Comparison of ENCODE assay signal across 23 mouse cellular contexts in genomic region chr17:14293617-14294016, GRCm38 (mm10). TPM values are rescaled to one million over a fixed set of nuclear protein-coding genes. Genes with fewer than 3 reads are reported as not detected.
A peak's percentile ranks its signal among the peaks of the same experiment; 100 is the strongest.
DNase-seq lines count a peak whose midpoint lies in the region; ATAC-seq and TF ChIP-seq lines count a peak whose summit lies in the region.
"Had no signal": no experiment of that assay in that cellular context is flagged by ENCODE, and none has a peak within 500 bp of the region (broad histone marks: within the 10 kb centered on the region; RNA-seq: fewer than 3 reads in every experiment).

No protein-coding gene starts in this region.

- H3K27ac ChIP-seq in kidney, embryonic 15.5 days = no peak overlapping the region
- peak overlapping the region; percentile 80 for H3K27ac ChIP-seq in small intestine, adult 2 months (ENCODE audit: insufficient read depth, low read depth, low read length)
- H3K27ac ChIP-seq in midbrain, embryonic 15.5 days = no peak overlapping the region
- H3K27ac ChIP-seq: embryonic facial prominence, embryonic 12.5 days; heart, embryonic 10.5 days; hindbrain, embryonic 10.5 days had no signal

- H3K9ac ChIP-seq in kidney, embryonic 15.5 days = no peak overlapping the region
- H3K9ac ChIP-seq in midbrain, embryonic 15.5 days = no peak overlapping the region
- H3K9ac ChIP-seq: embryonic facial prominence, embryonic 12.5 days had no signal

- H3K4me1 ChIP-seq in kidney, embryonic 15.5 days = no peaks in the 10 kb centered on the region
- peaks cover 13% of the 10 kb centered on the region; the same call in 1 of the 2 replicates for H3K4me1 ChIP-seq in small intestine, adult 2 months (ENCODE audit: control insufficient read depth, insufficient read depth, insufficient read length, low read length)
- H3K4me1 ChIP-seq in midbrain, embryonic 15.5 days = no peaks in the 10 kb centered on the region
- H3K4me1 ChIP-seq: embryonic facial prominence, embryonic 12.5 days; heart, embryonic 10.5 days; hindbrain, embryonic 10.5 days had no signal

- DNase-seq in kidney, adult 11 months = peak; percentile 56
- DNase-seq in testis, postnatal 14 days (ENCODE audit: low spot score) = peak; percentile 61
- DNase-seq in testis, postnatal 10 days (ENCODE audit: low spot score) = no peak
- peak; percentile 48 for DNase-seq in kidney, postnatal 14 days
- DNase-seq in heart, postnatal 4 days = no peak
- DNase-seq: adrenal gland, adult 8-10 months; adrenal gland, postnatal 36 days; B cell, adult 2 months; cerebellum, adult 11-12 months; cerebellum, adult 9-10 months; cerebellum, postnatal 25 days; gastrocnemius, postnatal 10 days; heart, adult 18-20 months; heart, postnatal 10 days had no signal

- WGBS in kidney, embryonic 15.5 days = 57% methylated on average over 5 of the region's 5 CpGs
- WGBS in small intestine, adult 2 months = 26% methylated on average over 5 of the region's 5 CpGs
- WGBS in midbrain, embryonic 15.5 days = 64% methylated on average over 5 of the region's 5 CpGs

- no peak for TF ChIP-seq CTCF in small intestine, adult 2 months (IDR thresholded peaks at IDR 0.05; ENCODE audit: extremely low read depth, insufficient read length, insufficient replicate concordance, low read depth, low read length)

- H3K36me3 ChIP-seq in kidney, embryonic 15.5 days = no peaks in the 10 kb centered on the region
- H3K36me3 ChIP-seq in small intestine, adult 2 months (ENCODE audit: control insufficient read depth, insufficient read depth, low read length) = no peaks in the 10 kb centered on the region
- no peaks in the 10 kb centered on the region for H3K36me3 ChIP-seq in midbrain, embryonic 15.5 days (replicated peaks)
- H3K36me3 ChIP-seq: embryonic facial prominence, embryonic 12.5 days; G1E; heart, embryonic 10.5 days; hindbrain, embryonic 10.5 days had no signal

- ATAC-seq in kidney, embryonic 15.5 days (replicated peaks; ENCODE audit: low FRiP score) = no peak
- no peak for ATAC-seq in midbrain, embryonic 15.5 days (replicated peaks)
- ATAC-seq: CD4-positive, CD25-positive, alpha-beta regulatory T cell, adult 4 months; forebrain, embryonic 16.5 days had no signal

- no peak for TF ChIP-seq POLR2A in small intestine, adult 2 months (IDR thresholded peaks at IDR 0.05; ENCODE audit: low read depth, low read length)

- no peak overlapping the region for H3K4me2 ChIP-seq in kidney, embryonic 15.5 days
- H3K4me2 ChIP-seq in midbrain, embryonic 15.5 days = no peak overlapping the region
- H3K4me2 ChIP-seq: embryonic facial prominence, embryonic 12.5 days had no signal

- H3K27me3 ChIP-seq in kidney, embryonic 15.5 days = peaks cover 8% of the 10 kb centered on the region; the same call in 1 of the 2 replicates
- no peaks in the 10 kb centered on the region for H3K27me3 ChIP-seq in small intestine, adult 2 months (ENCODE audit: control insufficient read depth, insufficient read depth, low read length)
- H3K27me3 ChIP-seq in midbrain, embryonic 15.5 days (replicated peaks) = no peaks in the 10 kb centered on the region

- no peak overlapping the region for H3K4me3 ChIP-seq in kidney, embryonic 15.5 days (replicated peaks)
- H3K4me3 ChIP-seq in small intestine, adult 2 months (ENCODE audit: low read depth, low read length) = no peak overlapping the region
- H3K4me3 ChIP-seq in midbrain, embryonic 15.5 days = no peak overlapping the region
- H3K4me3 ChIP-seq: embryonic facial prominence, embryonic 12.5 days; heart, embryonic 10.5 days; hindbrain, embryonic 10.5 days had no signal

- no peaks in the 10 kb centered on the region for H3K9me3 ChIP-seq in kidney, embryonic 15.5 days (replicated peaks)
- no peaks in the 10 kb centered on the region for H3K9me3 ChIP-seq in midbrain, embryonic 15.5 days
- H3K9me3 ChIP-seq: embryonic facial prominence, embryonic 12.5 days; G1E; heart, embryonic 10.5 days; hindbrain, embryonic 10.5 days had no signal

RNA-seq across cellular contexts. Expression of gene Smoc2, which starts 14.3 kb away (rescaled TPM):
- 73.9 and 89.7 TPM in 2 replicates for polyA plus RNA-seq in kidney, embryonic 15.5 days (2015; fragmentation: Nextera tagmentation; extraction: Ambion mirVana)
- polyA plus RNA-seq in small intestine, adult 2 months (2012; rRNA removed) = 43.5 and 45.2 TPM in 2 replicates
- total RNA-seq in heart, postnatal 4 days (2021) = 10 to 100 TPM; 23.4 to 28.1 TPM
- 2.9 and 3.3 TPM in 2 replicates for polyA plus RNA-seq in midbrain, embryonic 15.5 days (2015; fragmentation: Nextera tagmentation; extraction: Ambion mirVana)
- polyA plus RNA-seq: CD4-positive, CD25-positive, alpha-beta regulatory T cell, adult 4 months; G1E had no signal

Comparison
In these comparisons a context has a peak if more than half of its experiments do, and no peak if none do; other contexts are left out.
1. DNase-seq: peak in kidney, adult 11 months (single experiment), testis, postnatal 14 days (single experiment) and kidney, postnatal 14 days (single experiment); none in testis, postnatal 10 days (single experiment) and heart, postnatal 4 days (single experiment).
2. RNA of gene Smoc2, which starts 14.3 kb away (polyA plus RNA-seq): 73.9 to 89.7 TPM in kidney, embryonic 15.5 days and 43.5 to 45.2 TPM in small intestine, adult 2 months; 2.9 to 3.3 TPM in midbrain, embryonic 15.5 days; every median in the first group is over 10 times any median in the second.